Mouse (Mus musculus) megakaryocyte, adult 5-6 weeks (primary cell): ENCODE data around the gene Ulk4. TPM values are rescaled to one million over a fixed set of nuclear protein-coding genes. Genes with fewer than 3 reads are reported as not detected.
A peak's percentile ranks its signal among the peaks of the same experiment; 100 is the strongest.

ENCODE experiments used
- ATAC-seq: 2 replicates; pipeline ENCODE4 v1.8.0; 2016; ENCODE audit warnings: mild to moderate bottlenecking, inconsistent platforms; ENCODE audit not compliant: poor library complexity, severe bottlenecking
- total RNA-seq, 2 experiments: library from RNA; stranded (forward) in 1 of 2; stranded (reverse) in 1 of 2; fragments of 153-499, 151-499 nt in 1 of 2; fragments of 221-1000, 200-1000 nt in 1 of 2; gene quantifications; 2 replicates each; pipeline versions ENCODE4 v1.2.3 to v1.2.4; 2015 to 2017

Ulk4 gene
- total RNA-seq, 2 experiments from 2014 or later, result 0.20 to 1.0 TPM

GRCm38 (mm10) chr9:121122039-121122438, 155.0 kb downstream of the Ulk4 start:
- no peak for ATAC-seq

GRCm38 (mm10) chr9:121117936-121118335, 159.1 kb downstream of the Ulk4 start:
- no peak for ATAC-seq

DNA sequence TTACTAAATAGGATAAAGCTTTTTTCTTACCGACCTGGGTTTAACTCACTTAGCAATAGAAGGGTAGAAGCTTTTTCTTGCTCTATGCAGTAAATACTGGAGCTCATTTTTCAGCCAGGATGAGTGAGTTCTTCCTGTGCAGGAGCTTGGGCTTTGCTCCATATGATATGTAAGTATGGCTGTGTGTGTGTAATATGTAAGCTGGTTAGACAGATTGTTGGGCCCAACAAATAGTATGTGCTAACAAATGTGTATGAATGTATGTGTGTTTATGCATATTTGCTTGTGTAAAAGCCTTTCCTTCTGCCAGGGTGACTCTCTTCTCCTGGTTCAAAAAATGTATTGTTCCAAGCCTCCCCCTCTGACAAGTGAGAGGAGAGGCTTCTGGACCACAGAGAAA, 164.9 kb downstream of the Ulk4 start:
- no peak for ATAC-seq

DNA sequence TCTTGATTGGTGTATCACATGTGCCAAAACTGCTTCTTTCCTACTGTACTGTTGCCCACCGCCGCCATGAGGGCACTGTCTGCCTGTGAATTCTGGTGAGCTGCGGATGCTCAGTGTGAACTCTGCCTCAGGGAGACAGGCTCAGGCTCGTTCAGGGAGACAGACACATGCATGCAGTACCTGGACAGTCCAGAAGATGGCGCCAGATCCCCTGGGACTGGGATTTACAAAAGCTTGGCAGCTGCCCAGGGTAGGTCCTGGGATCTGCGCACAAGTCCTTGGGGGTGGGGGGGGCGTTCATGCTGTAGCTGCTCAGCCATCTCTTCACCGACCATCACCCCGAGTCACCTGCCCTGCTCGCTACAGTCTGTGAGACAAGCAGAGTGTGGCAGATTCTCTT, 168.9 kb downstream of the Ulk4 start:
- peak; percentile 64 for ATAC-seq

DNA sequence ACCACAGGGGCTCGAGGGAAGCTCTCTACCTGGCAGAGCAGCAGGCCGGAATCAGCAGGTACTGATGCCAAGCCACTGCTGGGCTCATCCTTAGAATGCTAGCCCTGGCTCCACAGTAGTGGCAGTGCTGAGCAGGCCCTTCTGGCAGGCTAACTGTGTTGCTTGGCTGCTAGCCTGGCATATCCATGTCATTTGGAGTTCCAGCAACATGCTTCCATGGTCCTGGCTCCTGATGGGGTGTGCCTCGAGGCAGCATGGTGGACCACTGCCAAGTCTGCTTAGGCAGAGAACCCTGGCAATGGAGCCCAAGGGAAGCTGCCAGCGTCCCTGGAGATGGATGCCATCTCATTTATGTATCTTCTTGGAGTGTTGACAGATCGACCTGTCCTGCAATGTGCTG, 169.4 kb downstream of the Ulk4 start:
- no peak for ATAC-seq

GRCm38 (mm10) chr9:121107101-121107500, 169.9 kb downstream of the Ulk4 start:
- no peak for ATAC-seq

DNA sequence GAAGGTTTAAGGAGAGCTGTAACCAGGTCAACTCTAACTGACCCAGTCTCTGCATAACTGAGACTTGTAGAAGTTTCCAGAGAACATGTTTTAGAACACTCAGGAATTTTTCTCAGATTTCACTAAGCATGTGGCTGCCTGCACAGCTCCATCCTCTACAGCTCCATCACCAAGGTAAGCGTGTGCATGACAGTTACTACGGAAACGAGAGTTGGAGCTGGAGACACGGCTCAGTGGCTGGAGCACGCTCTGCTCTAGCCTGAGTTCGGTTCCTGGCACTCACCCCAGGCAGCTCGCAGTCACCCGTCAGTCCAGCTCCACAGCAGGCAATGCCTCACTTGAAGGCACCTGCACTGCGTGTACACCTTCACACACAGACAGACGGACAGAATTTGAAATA, 175.5 kb downstream of the Ulk4 start:
- ATAC-seq, result no peak

GRCm38 (mm10) chr9:121099453-121099852, 177.5 kb downstream of the Ulk4 start:
- no peak for ATAC-seq

DNA sequence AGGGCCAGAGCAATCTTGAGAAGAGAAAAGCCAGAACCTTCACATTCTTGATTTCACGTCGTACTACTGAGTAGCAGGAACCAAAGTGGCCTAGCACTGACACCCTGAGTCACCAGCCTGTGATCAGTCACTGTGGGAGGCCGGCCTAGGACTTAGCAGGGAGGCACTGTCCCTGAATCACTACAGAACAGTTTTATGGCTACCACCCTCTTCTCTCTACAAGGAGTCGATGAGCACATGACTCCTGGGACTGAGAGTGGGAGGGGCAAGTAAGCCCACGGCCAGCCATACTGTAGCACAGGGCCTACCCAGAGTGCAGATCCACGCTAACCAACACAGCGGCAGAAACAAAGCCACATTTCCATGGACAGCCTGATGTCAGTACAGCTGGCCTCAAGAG, 183.2 kb downstream of the Ulk4 start:
- no peak for ATAC-seq

DNA sequence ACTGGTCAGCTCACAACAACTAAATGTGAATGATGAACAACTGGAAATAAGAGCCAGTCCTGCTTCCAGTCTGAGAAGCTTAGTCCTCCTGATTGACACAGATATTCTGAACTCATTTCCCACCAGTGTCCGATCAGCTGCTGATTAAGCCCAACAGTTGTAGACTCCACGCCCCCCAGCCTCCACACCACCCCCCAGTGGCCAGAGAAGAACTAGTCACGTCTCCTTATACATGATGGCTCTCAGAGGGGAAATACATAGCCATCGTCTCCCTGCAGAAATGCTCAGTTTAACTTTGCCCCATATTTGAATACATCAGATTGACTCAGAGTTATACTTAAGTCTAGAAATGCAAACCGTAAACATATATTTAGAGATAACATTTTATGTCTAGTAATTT, 184.4 kb downstream of the Ulk4 start:
- no peak for ATAC-seq

DNA sequence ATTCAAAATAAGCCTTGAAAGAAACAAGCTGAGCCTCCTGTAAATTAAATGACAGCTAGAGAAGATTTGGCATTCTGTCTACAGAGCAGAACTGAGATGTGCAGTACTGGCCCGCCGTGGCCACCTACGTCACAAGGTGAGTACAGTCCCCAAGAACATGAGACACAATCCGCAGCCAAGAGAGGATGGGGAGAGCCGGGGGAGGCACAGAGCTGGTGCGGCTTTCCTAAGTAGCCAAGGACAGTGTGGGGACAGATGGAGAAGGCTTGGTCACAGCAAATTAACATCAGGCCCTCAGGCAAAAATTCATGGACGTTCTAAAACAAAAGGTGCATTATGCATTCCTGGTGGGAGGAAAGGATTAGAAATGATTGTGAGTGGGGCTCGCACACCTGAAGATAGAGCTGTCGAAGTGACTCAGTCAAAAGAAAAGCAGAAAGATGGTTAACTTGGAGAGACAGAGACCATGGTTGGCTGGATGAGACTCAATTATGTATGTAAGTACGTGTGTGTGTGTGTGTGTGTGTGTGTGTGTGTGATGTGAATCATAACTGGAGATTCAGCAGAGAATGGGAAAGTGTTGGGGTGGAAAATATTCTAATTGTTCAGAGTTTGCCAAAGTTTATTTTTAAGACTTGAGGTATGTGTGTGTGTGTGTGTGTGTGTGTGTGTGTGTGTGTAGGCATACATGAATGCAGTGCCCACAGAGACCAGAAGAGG, 185.8 kb downstream of the Ulk4 start:
- no peak for ATAC-seq

DNA sequence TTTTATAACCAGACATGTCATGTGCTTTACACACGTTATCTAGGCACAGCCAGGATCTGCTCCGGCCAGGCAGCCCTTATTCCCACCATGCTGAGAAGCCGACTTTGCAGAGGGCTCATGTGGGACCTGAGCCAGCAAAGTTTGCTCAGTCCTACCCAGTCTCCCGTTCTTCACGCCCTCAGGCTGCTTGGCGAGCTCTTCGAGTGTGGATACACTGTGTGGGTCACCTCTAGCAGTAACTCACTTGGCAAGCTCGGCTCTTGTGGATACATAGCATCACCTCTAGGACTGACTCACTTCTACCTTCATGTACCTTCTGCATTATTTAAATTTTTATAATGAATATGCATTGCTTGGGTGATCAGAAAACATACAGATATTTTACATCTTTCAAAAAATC, 189.3 kb downstream of the Ulk4 start:
- no peak for ATAC-seq

DNA sequence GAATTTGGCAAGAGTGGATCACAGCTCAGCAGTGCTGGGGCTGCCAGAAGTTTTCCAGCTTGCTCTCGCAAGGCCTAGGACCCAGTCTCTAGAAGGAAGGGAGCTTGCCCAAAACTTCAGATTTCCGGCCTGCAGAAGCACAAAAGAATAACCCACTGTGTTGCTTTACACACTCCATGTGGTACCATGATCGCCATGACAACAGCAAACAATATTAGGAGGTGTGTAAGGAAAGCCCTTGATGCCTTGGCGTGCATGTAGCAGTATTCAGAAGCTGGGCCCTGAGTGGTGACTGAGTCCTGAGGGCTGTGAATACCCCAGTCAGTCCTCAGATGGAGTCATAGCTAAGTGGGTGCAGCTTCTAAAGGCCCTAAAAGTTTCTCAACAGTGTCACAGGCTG, 192.8 kb downstream of the Ulk4 start:
- ATAC-seq, result no peak

DNA sequence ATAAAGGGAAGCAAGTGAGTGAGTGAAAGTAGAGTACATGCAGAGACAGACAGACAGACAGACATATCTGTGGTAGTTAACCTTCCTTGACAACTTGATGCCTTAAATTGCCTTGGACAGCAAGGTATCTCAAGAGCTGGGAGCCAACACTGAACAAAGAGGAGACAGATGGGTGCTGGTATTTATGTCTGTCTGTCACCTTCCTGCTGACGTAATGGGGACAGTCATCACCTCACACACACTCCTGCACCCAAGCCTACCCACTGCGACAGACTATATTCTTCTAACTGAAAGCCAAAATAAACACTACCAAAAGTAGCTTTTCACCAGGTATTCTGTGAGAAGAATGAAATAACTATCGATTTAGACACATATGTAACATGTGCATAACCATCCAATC, 196.2 kb downstream of the Ulk4 start:
- no peak for ATAC-seq

DNA sequence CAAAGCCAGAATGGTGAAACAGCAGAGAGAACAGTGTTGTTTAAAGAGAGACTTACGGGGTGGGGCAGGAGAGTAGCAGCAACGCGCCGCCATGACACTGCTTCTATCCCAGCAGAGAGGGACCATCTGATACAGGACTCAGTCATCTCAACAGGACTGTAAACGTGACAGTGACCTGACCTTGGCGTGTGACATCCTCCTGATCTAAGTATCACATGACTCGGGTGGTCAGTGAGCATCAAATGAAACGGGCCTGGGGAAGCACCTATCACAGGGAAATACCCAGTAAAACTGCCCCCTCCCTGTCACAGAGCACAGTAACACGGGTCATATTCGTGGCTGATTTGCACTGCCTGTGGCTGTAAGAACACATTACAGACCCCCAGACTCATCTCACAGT, 196.6 kb downstream of the Ulk4 start:
- ATAC-seq, result no peak

DNA sequence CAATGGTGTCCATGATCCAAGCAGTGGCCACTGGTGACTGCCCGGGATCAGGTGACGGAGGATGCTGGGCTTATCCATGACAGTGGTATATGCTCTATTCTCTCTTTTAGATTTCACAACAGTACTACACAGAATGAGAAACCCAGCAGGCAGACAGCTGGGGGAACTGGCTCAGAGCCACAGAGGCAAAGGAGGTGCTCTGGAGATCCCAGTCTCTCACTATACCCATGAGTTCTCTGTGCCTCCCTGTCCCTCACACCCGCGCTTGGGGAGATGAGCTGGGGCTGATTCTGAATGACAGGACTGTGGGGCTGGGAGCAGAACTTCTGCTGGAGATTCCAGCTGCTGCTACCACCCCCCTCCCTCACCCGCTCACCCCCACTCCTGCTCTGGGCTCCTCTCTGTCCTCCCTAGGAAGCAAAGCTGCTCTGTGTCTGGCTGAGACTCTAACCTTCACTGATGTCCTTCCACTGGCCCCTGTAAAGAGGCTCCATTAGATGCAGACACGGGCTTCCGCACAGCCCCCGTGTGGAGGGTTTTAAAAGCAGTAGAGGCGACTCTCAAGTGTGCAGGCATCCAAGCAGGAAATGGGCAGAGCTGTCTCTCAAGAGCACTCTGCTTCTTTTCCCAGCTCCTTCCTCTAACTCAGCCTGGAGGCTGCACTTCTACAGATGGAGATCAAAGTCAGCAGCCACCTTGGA, 197.5 kb downstream of the Ulk4 start:
- ATAC-seq, result no peak

DNA sequence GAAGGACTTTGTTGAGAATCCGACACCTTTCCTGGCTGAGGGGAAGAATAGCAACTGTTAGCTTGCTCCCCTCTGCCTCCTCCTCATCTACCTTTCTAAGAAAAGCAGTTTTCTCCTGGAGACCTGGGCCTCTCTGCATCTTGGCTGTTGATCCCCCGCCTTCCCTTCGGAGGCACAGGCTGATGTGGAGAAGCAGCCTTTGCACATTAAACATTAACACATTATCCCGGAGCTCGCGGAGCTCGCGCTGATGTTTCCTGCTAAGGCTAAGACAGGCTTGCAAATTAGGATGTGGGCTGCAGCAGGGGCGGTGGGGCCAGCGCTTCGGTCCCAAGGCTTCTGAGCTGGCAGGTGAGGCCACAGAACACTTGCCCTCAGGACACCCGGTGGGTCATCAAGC, 200.7 kb downstream of the Ulk4 start:
- no peak for ATAC-seq

GRCm38 (mm10) chr9:121075246-121075645, 201.8 kb downstream of the Ulk4 start:
- no peak for ATAC-seq

GRCm38 (mm10) chr9:121074726-121075125, 202.3 kb downstream of the Ulk4 start:
- no peak for ATAC-seq

- no peak for ATAC-seq
Observed at GRCm38 (mm10) chr9:121072127-121072757, 204.8 kb downstream of the Ulk4 start.

DNA sequence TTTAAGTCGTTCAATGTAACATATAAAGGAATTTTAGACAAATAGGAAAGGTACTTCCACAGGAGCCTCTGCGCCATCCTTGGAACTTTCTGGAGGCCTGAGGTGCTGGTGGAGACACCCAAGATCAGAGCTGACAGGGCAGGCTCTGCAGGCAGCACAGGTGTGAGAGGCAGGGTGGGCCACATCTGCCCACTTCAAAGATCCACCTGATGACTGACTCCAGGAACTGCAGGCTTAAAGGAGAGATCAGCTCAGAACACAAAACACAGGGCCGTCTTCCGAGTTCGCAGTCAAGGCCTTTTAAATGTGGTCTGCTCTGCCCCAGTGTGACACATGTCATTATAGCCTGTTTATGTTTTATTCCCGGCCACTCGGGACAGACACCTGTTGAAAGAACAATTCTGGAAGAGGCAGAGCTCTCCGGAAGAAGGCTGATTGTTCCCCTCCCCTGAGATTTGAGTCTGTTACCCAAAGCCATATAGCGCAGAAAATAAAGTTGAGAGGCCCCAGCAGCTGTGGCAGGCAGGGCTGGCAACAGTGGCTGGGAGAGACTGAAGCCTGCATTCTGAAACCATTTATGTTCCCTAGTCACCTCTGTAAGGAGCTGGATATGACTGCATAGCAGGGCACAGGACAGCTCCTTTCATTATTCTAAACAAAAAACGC, 205.4 kb downstream of the Ulk4 start:
- ATAC-seq, result no peak

DNA sequence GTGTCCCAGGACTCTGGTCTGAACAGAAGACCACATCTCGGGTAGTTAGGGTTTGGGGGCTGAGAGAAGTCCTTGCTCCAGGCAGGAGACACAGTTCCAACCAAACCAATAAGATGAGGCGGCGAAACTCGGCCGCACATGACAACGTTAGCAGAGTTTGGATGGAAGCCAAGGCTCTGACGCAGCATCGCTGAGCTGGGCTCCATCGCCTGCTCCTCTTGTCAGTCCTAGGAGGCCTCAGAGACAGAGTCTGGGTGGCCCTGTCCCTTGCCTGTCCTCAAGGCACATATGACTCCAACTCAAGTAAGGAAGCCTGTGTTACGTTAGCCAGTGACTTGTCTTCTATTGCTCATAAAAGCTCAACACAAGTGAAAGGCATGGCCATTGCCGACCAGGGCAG, 205.9 kb downstream of the Ulk4 start:
- no peak for ATAC-seq
